Mouse (Mus musculus): ENCODE measurements around the gene Unc5c.

- TF ChIP-seq CTCF (IDR thresholded peaks at IDR 0.05; ENCODE audit: low read depth) = no peak
- TF ChIP-seq EP300 (IDR thresholded peaks at IDR 0.05; ENCODE audit: low read depth) = no peak
These were observed 63.7 kb downstream of the Unc5c start for GRCm38 (mm10) chr3:141528751-141529150.
